Mouse (Mus musculus) kidney, adult 18-20 months (tissue): ENCODE data around the gene Vps8.
A peak's percentile ranks its signal among the peaks of the same experiment; 100 is the strongest.

Experiments used
- DNase-seq: peaks from one replicate; pipeline ENCODE4 v3.0.0; 2021

The Vps8 gene

DNA sequence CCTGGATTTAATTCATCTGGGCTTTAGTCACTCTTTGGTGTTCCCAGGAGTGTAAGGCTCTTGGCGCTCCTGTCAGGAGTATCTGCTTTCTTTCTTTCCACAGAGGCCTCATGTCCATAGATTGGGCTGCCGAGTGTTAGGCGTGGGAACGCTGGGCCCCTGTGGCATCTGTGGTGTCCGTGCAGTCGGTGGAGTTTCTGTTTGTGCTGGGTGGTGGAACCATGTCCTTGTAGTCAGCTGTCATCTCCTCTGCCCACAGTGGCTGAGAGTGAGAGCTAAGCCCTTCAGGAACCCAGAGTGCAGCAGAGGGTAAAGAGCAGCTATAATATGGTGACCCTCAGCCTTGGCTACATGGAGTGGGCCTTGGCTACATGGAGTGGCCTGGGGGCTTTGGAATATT, 140.4 kb downstream of the Vps8 start:
- DNase-seq = no peak

DNA sequence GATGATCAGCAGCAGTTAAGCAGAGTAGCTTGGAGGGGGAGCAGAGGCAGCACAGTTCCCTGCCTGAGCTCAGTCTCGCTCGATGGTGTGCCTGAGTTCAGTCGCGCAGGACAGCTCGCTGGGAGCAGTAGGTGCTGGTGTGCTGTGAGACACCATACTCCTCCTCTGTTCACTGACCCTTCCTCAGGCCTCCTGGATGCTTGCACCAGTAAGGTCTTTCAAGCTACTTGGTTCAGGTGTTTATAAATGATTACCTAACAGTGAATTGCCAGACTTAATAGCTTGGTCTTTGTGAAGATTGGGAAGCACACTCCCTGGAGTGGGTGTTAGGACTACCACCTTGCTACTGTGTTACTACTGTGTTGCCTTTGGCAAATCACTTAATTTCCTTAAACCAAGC, 144.2 kb downstream of the Vps8 start:
- no peak for DNase-seq

DNA sequence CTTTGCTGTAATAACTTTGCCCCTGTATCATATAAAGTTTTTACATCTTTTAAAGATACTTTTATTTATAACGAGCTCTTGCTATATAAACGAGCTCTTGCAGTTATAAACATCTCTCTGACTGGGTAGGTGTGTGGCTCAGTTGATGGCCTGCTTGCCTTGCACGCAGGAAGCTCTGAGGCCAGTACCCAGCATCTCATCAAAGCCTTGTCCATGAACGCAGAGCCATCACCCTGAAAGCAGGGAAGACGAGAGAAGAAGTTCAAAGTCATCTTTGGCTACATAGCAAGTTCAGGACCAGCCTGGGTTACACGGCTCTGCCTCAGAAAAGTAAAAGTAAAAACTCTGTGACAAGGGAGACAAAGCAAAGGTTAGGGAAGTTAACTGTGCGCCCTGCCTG, 147.0 kb downstream of the Vps8 start:
- no peak for DNase-seq

- DNase-seq = no peak
Observed at GRCm38 (mm10) chr16:21570786-21571185, 147.9 kb downstream of the Vps8 start.

- DNase-seq = no peak
Observed at GRCm38 (mm10) chr16:21576000-21576420, 153.1 kb downstream of the Vps8 start.

DNA sequence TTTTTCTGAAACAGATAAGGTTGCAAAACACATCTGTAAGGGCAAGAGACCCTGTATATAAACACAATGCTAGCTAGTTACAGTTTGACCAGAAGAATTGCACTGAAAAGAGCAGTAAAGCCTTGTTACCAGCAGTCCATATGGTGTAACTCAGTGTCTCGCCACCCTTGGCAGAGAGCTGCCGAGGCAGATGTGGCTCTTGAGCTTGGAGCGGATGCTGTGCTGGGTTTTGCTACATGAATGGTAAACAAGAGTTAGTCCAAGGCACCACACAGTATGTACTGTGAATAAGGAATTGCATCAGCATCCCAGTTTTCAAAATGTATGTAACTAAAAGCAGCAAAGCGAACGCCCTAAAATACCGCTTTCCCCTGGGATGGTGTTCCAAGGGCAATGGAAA, 166.2 kb downstream of the Vps8 start:
- DNase-seq = no peak

GRCm38 (mm10) chr16:21590806-21591205, 167.9 kb downstream of the Vps8 start:
- no peak for DNase-seq

DNA sequence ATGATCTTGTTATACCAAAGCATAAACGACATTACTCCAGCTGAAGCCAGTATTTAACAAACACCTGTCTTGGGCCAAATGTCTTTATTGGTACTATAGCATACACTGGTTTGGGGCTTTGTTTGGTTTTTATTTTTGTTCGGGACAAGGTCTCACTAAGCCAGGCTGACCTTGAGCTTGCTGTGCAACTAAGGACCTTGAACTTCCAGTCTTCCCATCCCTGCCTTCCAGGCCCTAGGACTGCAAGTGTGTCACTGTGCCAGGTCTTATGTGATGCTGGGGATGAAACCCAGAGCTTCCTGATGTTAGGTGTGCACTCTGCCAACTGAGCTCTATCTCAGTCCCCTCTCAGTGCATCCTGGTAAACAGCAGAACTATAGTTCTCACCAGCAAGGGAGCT, 168.6 kb downstream of the Vps8 start:
- no peak for DNase-seq

- no peak for DNase-seq
Observed at GRCm38 (mm10) chr16:21595539-21595938, 172.6 kb downstream of the Vps8 start.

GRCm38 (mm10) chr16:21604354-21604753, 181.4 kb downstream of the Vps8 start:
- DNase-seq = peak; percentile 15

GRCm38 (mm10) chr16:21606249-21607020, 183.5 kb downstream of the Vps8 start:
- DNase-seq = no peak

DNA sequence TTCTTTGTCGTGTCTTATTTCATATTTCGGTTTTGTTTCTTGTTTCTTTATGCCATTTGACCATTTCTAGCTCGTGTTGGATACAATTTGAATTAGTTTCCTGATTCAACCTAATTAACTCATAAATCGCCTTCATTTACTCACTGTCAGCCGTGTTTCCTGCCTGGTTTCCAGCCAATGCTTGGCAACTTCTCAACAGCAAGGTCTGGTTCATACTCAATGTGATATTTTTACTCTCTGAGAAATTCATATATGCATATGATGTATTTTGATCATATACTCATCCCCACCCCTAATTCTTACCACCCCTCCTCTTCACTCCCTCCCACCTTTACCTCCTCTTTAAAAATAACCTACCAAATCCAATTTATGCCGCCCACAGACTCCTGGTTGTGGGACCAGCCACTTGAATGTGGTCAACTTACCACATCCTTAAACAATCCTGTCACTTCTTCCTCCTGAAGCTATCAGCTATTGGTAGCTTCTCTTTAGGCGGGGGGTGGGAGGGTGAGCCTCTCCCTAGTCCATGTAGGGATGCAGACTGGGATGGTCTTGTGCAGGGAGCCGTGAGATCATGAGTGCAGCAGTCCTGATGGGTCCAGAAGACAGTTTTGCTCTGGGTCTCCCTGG, 184.2 kb downstream of the Vps8 start:
- DNase-seq = peak; percentile 20

DNA sequence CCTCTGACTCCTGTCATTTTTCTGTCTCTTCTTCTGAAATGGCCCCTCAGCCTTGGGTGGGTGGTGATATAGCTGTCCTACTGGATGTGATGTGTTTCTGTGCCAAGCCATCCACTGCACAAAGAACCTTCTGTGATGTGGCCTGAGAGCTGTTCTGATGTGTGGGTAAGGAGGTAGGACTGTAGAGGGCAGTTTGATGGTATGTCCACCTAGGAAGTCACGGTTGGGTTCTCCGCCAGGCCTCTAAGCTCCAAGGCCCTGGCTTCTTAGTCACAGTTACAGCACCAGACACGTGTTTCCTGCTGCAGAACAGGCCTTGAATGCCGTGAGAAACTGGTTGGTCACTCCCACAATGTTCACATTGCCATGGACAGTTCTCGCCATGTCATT, 184.7 kb downstream of the Vps8 start:
- DNase-seq = no peak

DNA sequence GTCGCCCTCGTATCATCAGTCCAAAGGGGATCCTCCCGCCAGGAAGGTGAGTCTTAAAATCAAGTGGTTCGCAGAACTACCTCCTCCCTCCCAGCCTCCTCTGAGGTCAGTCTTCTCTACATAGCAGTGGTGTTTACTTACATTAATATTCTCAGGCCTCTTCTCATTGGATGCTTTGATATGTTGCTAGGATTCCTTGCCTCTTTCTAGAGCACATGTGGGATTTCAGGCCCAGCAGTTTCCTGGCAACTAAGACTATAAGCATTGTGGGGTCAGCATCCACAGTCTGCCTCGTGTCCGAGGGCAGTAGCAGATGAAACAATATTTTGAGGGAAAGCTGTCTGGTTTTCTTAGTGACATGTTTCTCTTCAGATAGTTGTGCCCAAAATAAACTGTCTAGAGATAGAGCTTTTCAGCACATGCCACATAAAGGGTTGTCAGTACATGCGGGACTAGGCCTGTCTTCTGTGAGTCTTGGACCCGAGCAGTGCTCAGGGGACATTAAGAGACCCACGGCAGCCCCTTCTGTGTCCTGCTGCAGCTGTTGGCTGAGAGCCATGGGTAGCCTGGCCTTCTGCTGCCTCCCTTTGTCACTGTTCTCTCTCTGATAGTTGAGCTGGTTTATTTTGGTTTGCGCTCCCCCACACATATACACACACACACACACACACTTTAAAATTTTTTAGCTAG, 185.4 kb downstream of the Vps8 start:
- no peak for DNase-seq

DNA sequence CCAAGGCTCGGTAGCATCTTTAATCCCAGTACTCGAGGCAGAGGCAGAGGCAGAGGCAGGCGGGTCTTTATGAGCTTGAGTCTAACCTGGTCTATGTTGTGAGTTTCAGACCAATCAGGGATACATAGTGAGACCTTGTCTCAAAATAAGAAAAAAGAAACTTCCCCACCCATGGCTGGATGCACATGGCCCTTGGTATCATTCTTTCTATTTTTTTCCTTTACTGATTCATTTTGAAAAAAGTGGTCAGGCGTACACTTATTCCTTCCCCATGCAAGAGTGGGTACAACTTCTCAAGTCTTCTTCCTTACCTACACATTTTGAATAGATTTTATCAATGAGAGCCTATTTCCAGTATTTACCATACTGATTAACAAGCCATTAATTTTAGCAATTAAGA, 187.6 kb downstream of the Vps8 start:
- no peak for DNase-seq

- DNase-seq = no peak
Observed at GRCm38 (mm10) chr16:21615802-21616201, 192.9 kb downstream of the Vps8 start.

DNA sequence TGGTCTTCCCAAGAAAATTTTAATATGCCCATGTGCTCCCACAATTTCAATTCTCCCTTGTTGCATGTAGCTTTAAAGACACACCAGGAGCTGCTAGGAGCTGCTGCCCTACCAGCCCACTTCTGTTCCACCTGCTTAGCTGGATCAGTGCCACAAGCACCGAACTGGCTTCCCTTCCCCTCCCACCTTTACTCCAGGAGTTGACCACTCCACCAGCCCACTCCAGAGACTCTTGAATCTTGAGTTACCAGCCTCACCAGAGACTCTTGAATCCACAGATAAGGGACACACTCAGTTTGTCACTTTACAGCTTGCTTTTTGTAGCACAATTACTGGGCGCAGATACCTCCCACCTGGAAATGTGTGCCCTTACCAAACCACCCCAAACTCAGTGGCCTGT, 197.7 kb downstream of the Vps8 start:
- DNase-seq = no peak

- DNase-seq = no peak
Observed at GRCm38 (mm10) chr16:21625784-21626634, 203.1 kb downstream of the Vps8 start.

- no peak for DNase-seq
Observed at GRCm38 (mm10) chr16:21627248-21627647, 204.3 kb downstream of the Vps8 start.

- DNase-seq = no peak
Observed at GRCm38 (mm10) chr16:21628061-21628591, 205.2 kb downstream of the Vps8 start.

DNA sequence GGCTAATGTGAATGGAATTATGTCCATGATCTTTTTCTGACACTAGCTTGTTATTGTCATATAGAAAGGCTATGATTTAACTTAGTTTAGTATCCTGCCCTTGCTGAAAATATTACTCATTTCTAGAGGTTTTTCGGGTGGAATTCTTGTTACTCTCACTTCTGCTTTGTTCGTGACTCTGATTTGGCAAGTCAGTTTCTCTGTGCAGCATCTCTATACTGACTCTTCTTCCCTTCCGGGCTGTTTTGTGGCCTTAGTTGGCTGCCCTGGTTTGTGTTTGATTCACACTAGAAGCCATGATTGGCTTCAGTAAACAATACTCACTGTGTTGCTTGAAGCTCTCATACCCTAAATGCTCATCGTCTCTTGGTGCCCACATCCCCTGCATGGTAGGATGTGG, 207.7 kb downstream of the Vps8 start:
- DNase-seq = no peak

DNA sequence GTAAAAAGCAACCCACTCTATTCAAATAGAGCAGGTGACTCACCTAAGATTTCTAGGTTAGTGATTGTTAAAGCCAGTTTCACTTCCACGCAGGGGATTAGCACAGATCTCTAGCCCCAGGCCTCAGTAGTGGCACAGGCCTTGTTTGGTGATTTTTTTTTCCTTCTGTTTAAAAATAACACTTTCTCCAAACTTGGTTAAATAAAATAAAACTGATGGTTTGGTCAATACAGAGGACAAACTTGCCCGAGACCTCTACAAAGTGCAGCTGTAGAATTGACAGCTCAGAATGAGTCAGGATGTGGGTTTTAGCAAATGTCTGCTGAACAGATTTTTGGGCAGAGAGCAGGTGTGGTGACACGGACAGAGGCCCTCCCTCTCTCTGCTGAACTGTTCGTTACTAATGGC, 208.9 kb downstream of the Vps8 start:
- no peak for DNase-seq

GRCm38 (mm10) chr16:21634460-21634859, 211.5 kb downstream of the Vps8 start:
- DNase-seq = no peak
